Mouse (Mus musculus) CH12.LX (cell line): ENCODE data around the gene March10. TPM values are rescaled to one million over a fixed set of nuclear protein-coding genes. Genes with fewer than 3 reads are reported as not detected.

Experiments
- DNase-seq: peaks from one replicate; pipeline ENCODE4 v3.0.0-alpha.2; 2013; ENCODE audit errors: extremely low read depth
- H3K27ac ChIP-seq: 2 replicates; pipeline ENCODE4 v1.5.1; 2012; ENCODE audit warnings: low read depth, mild to moderate bottlenecking, control low read depth, moderate library complexity; ENCODE audit not compliant: insufficient read depth
- H3K27me3 ChIP-seq: replicated peaks from 2 replicates; pipeline ENCODE3; 2012; ENCODE audit warnings: inconsistent platforms
- H3K36me3 ChIP-seq, 2 experiments: replicated peaks in 1 of 2; 2 replicates each; pipeline versions ENCODE3 to v1.6.1; 2012; ENCODE audit warnings: inconsistent platforms in 1 of 2, low read length in 1 of 2, mild to moderate bottlenecking in 1 of 2, mixed read lengths in 1 of 2, moderate library complexity in 1 of 2; ENCODE audit not compliant: control insufficient read depth in 1 of 2, insufficient read depth in 1 of 2
- H3K4me1 ChIP-seq, 2 experiments: 2 replicates each; pipeline ENCODE4 v1.6.1; 2012; ENCODE audit warnings: inconsistent platforms in 1 of 2, moderate library complexity in 1 of 2; ENCODE audit not compliant: insufficient read depth in 2 of 2, control insufficient read depth in 1 of 2
- H3K4me2 ChIP-seq: 2 replicates; pipeline ENCODE4 v1.6.1; 2012; ENCODE audit warnings: low read depth, mild to moderate bottlenecking, control low read depth; ENCODE audit not compliant: poor library complexity, insufficient read depth, severe bottlenecking
- H3K4me3 ChIP-seq, 3 experiments: fragments of 150-350 bp in 1 of 3; sonication (generic) in 1 of 3; replicated peaks in 1 of 3; 2 replicates each; pipeline versions ENCODE3 to v1.5.1; 2011 to 2012; ENCODE audit warnings: low read depth in 2 of 3, low read length in 2 of 3, mild to moderate bottlenecking in 2 of 3, moderate library complexity in 2 of 3, control low read depth in 1 of 3, improper control_type of control experiment in 1 of 3, inconsistent platforms in 1 of 3, mixed read lengths in 1 of 3; ENCODE audit not compliant: poor library complexity in 1 of 3
- H3K79me2 ChIP-seq: replicated peaks from 2 replicates; pipeline ENCODE4 v1.6.1; 2012; ENCODE audit warnings: mild to moderate bottlenecking, moderate library complexity; ENCODE audit not compliant: control insufficient read depth, poor library complexity, insufficient read depth, severe bottlenecking; ENCODE audit errors: extremely low read depth
- H3K9ac ChIP-seq: 2 replicates; pipeline ENCODE4 v1.6.1; 2012; ENCODE audit warnings: low read depth, mild to moderate bottlenecking, control low read depth, moderate library complexity; ENCODE audit not compliant: insufficient read depth
- H3K9me3 ChIP-seq: replicated peaks from 2 replicates; pipeline ENCODE3; 2012; ENCODE audit warnings: low read length, inconsistent platforms, mixed read lengths
- CHD1 ChIP-seq: IDR thresholded peaks from 2 replicates; pipeline ENCODE4 v1.6.1; 2012; ENCODE audit warnings: low read depth, low read length, improper control_type of control experiment, inconsistent platforms
- CHD2 ChIP-seq: IDR thresholded peaks from 2 replicates; pipeline ENCODE4 v1.6.1; 2011; ENCODE audit warnings: low read length, improper control_type of control experiment
- HCFC1 ChIP-seq: IDR thresholded peaks from 2 replicates; pipeline ENCODE4 v1.6.1; 2012; ENCODE audit warnings: low read depth, mild to moderate bottlenecking, inconsistent platforms, low read length, improper control_type of control experiment
- IRF4 ChIP-seq: IDR thresholded peaks from 2 replicates; pipeline ENCODE4 v1.6.1; 2014; ENCODE audit warnings: low read depth, mild to moderate bottlenecking, inconsistent platforms, low read length, improper control_type of control experiment
- JUN ChIP-seq: IDR thresholded peaks from 2 replicates; pipeline ENCODE4 v1.6.1; 2011; ENCODE audit warnings: low read depth, mild to moderate bottlenecking, low read length, improper control_type of control experiment, moderate library complexity; ENCODE audit not compliant: insufficient read depth
- KAT2A ChIP-seq: IDR thresholded peaks from 2 replicates; pipeline ENCODE4 v1.6.1; 2012; ENCODE audit warnings: low read length, improper control_type of control experiment, inconsistent platforms; ENCODE audit not compliant: insufficient replicate concordance
- MAFK ChIP-seq: IDR thresholded peaks from 2 replicates; pipeline ENCODE4 v1.6.1; 2011; ENCODE audit warnings: low read length, improper control_type of control experiment; ENCODE audit not compliant: insufficient replicate concordance
- MAZ ChIP-seq: IDR thresholded peaks from 2 replicates; pipeline ENCODE4 v1.6.1; 2012; ENCODE audit warnings: low read depth, mild to moderate bottlenecking, inconsistent platforms, low read length, improper control_type of control experiment, moderate library complexity
- MEF2A ChIP-seq: IDR thresholded peaks from 2 replicates; pipeline ENCODE4 v1.6.1; 2014; ENCODE audit warnings: low read depth, mild to moderate bottlenecking, inconsistent platforms, low read length, improper control_type of control experiment, borderline replicate concordance
- MYC ChIP-seq: IDR thresholded peaks from 2 replicates; pipeline ENCODE4 v1.6.1; 2011; ENCODE audit warnings: low read depth, mild to moderate bottlenecking, improper control_type of control experiment, low read length
- NELFE ChIP-seq: IDR thresholded peaks from 2 replicates; pipeline ENCODE4 v1.6.1; 2011; ENCODE audit warnings: low read depth, low read length, improper control_type of control experiment
- POLR2A ChIP-seq: IDR thresholded peaks from 2 replicates; pipeline ENCODE4 v1.6.1; 2011; ENCODE audit warnings: low read depth, mild to moderate bottlenecking, improper control_type of control experiment, low read length
- RCOR1 ChIP-seq: conservative IDR thresholded peaks from 2 replicates; pipeline ENCODE4 v1.6.1; 2012; ENCODE audit warnings: low read depth, mild to moderate bottlenecking, inconsistent platforms, low read length, improper control_type of control experiment
- SIN3A ChIP-seq: IDR thresholded peaks from 2 replicates; pipeline ENCODE4 v1.6.1; 2012; ENCODE audit warnings: low read length, improper control_type of control experiment, inconsistent platforms
- TCF12 ChIP-seq: IDR thresholded peaks from 2 replicates; pipeline ENCODE4 v1.6.1; 2014; ENCODE audit warnings: low read depth, mild to moderate bottlenecking, inconsistent platforms, low read length, improper control_type of control experiment
- USF1 ChIP-seq: IDR thresholded peaks from 2 replicates; pipeline ENCODE4 v1.6.1; 2014; ENCODE audit warnings: low read depth, mild to moderate bottlenecking, inconsistent platforms, low read length, improper control_type of control experiment
- ZC3H11A ChIP-seq: IDR thresholded peaks from 2 replicates; pipeline ENCODE4 v1.6.1; 2012; ENCODE audit warnings: low read depth, mild to moderate bottlenecking, inconsistent platforms, low read length, improper control_type of control experiment
- ZKSCAN1 ChIP-seq: IDR thresholded peaks from 2 replicates; pipeline ENCODE4 v1.6.1; 2012; ENCODE audit warnings: low read depth, inconsistent platforms, low read length, improper control_type of control experiment, borderline replicate concordance
- dilution Hi-C: fragments of 300-500 bp; cut with MboI; formaldehyde crosslinking; loops from 2 replicates; pipeline ENCODE4 v1.14.3; 2020; ENCODE audit warnings: low sequenced_read_pairs; ENCODE audit not compliant: extremely low pct_unique_long_range_greater_than_20kb, extremely low pct_ligation_motif_present
- in situ Hi-C: fragments of 300-500 bp; cut with MboI; formaldehyde crosslinking; loops from 3 replicates; pipeline ENCODE4 v1.14.3; 2019; ENCODE audit warnings: low sequenced_read_pairs, low pct_ligation_motif_present, low pct_unique_long_range_greater_than_20kb, mixed read lengths
- polyA plus RNA-seq: library from polyadenylated mRNA; unstranded; fragments of >175 nt; gene quantifications from 2 replicates; pipeline ENCODE4 v1.2.1, GENCODE M21; 2012; ENCODE audit warnings: low read depth; ENCODE audit not compliant: insufficient read length
- total RNA-seq, 2 experiments: library from RNA; depleted of rRNA; stranded (reverse); fragments of 300-350 nt in 1 of 2; fragments of >200 nt in 1 of 2; gene quantifications; 2 replicates each; pipeline ENCODE4 v1.2.3; 2012 to 2014

March10 gene
- total and polyA plus RNA-seq, 3 experiments: not detected

GRCm38 (mm10) chr11:105455118-105455517, 1.4 kb downstream of the March10 start:
- TF ChIP-seq CHD1: no peak
- TF ChIP-seq JUN: no peak
- TF ChIP-seq RCOR1: no peak
- TF ChIP-seq POLR2A: no peak
- no peak for TF ChIP-seq SIN3A
- no peak for TF ChIP-seq NELFE
- peaks cover 2 to 4% of the 10 kb centered on the region in 2 experiments; a peak in 2 of 4 replicates for H3K4me1 ChIP-seq
- no peak overlapping the region for H3K4me3 ChIP-seq
- DNase-seq: no peak
- dilution Hi-C loops (no loop called here), in situ Hi-C loops (no loop called here)
- no peak overlapping the region for H3K9ac ChIP-seq
- H3K4me2 ChIP-seq: no peak overlapping the region
- no peaks in the 10 kb centered on the region for H3K27me3 ChIP-seq
- no peaks in the 10 kb centered on the region for H3K36me3 ChIP-seq
- no peak overlapping the region for H3K27ac ChIP-seq
- H3K79me2 ChIP-seq: no peaks in the 10 kb centered on the region
- no peaks in the 10 kb centered on the region for H3K9me3 ChIP-seq

GRCm38 (mm10) chr11:105453084-105453483, 3.5 kb downstream of the March10 start:
- no peaks in the 10 kb centered on the region for H3K9me3 ChIP-seq
- H3K27me3 ChIP-seq: no peaks in the 10 kb centered on the region
- in situ Hi-C loops: no loop called here
- H3K27ac ChIP-seq: no peak overlapping the region
- peaks cover 0 to 6% of the 10 kb centered on the region in 2 experiments; a peak in 1 of 4 replicates for H3K4me1 ChIP-seq
- no peaks in the 10 kb centered on the region for H3K36me3 ChIP-seq
- no peak overlapping the region for H3K4me2 ChIP-seq
- no peak overlapping the region for H3K4me3 ChIP-seq
- DNase-seq: no peak
- H3K9ac ChIP-seq: no peak overlapping the region
- TF ChIP-seq KAT2A (no peak), ZKSCAN1 (no peak), MEF2A (no peak), MAFK (no peak), IRF4 (0 out of 2 replicates have a peak, but pooled peaks have one; percentile 10)
- TF ChIP-seq, all 38 proteins: peak for 1
- H3K79me2 ChIP-seq: no peaks in the 10 kb centered on the region
- dilution Hi-C loops: no loop called here

- no peak overlapping the region for H3K27ac ChIP-seq
- peaks cover 0 to 6% of the 10 kb centered on the region in 2 experiments; a peak in 1 of 4 replicates for H3K4me1 ChIP-seq
- no peaks in the 10 kb centered on the region for H3K27me3 ChIP-seq
- dilution Hi-C loops: no loop called here
- no peaks in the 10 kb centered on the region for H3K36me3 ChIP-seq
- in situ Hi-C loops: no loop called here
- no peak overlapping the region for H3K4me3 ChIP-seq
- no peak overlapping the region for H3K9ac ChIP-seq
- TF ChIP-seq HCFC1 (no peak), USF1 (no peak), MYC (no peak), MAZ (no peak), CHD2 (no peak), KAT2A (no peak), ZC3H11A (no peak), TCF12 (no peak)
- H3K4me2 ChIP-seq: no peak overlapping the region
- no peaks in the 10 kb centered on the region for H3K79me2 ChIP-seq
- no peak for DNase-seq
- no peaks in the 10 kb centered on the region for H3K9me3 ChIP-seq
These were observed 4.0 kb downstream of the March10 start for GRCm38 (mm10) chr11:105452504-105452903.
